Mouse (Mus musculus): ENCODE results near the gene Nectin1.

- TF ChIP-seq CTCF (IDR thresholded peaks at IDR 0.05; ENCODE audit: insufficient read depth, low read depth, low read length) (no peak), POLR2A (IDR thresholded peaks at IDR 0.05; ENCODE audit: insufficient read depth, low read depth, low read length) (no peak)
These were observed 9.7 kb downstream of the Nectin1 start for GRCm38 (mm10) chr9:43753481-43753880.

Data from olfactory bulb, adult 2 months (tissue).